Mouse (Mus musculus): ENCODE measurements around the gene Kars.

DNA sequence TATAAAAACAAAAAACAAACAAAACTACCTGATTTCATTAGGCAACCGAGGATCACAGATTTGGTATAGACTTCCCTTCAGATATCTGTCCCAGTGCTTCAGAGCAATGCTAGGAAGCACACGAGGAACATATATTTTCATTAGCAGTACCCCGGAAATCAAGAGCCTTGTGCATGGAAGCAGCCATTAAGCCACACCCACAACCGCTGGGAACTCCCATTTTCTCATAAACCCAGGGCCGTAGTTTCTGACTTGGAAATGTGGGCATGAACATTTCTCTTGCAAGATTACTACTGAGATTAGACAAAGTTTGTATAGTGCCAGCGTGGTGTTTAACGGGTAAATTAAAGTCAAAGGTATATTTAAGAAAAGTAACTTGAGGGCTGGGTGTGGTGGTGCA, 1.6 kb downstream of the Kars start:
- TF ChIP-seq EP300 (IDR thresholded peaks at IDR 0.05; ENCODE audit: low read depth) (no peak), CTCF (IDR thresholded peaks at IDR 0.05; ENCODE audit: low read depth) (no peak)

All from liver, postnatal 0 days (tissue).